Comparison of ENCODE assay signal across 31 mouse cellular contexts in genomic region chr9:103188416-103188815, GRCm38 (mm10). TPM values are rescaled to one million over a fixed set of nuclear protein-coding genes. Genes with fewer than 3 reads are reported as not detected.
"Had no signal": no experiment of that assay in that cellular context is flagged by ENCODE, and none has a peak within 500 bp of the region (broad histone marks: within the 10 kb centered on the region; RNA-seq: fewer than 3 reads in every experiment).

No protein-coding gene starts in this region.

- H3K27me3 ChIP-seq: heart, embryonic 13.5 days; heart, embryonic 15.5 days; hindbrain, embryonic 13.5 days; hindbrain, embryonic 15.5 days; kidney, embryonic 15.5 days; limb, embryonic 13.5 days; limb, embryonic 15.5 days; liver, embryonic 12.5 days had no signal

- H3K9me3 ChIP-seq: heart, embryonic 13.5 days; heart, embryonic 15.5 days; hindbrain, embryonic 13.5 days; hindbrain, embryonic 15.5 days; kidney, embryonic 15.5 days; limb, embryonic 13.5 days; limb, embryonic 15.5 days; liver, embryonic 12.5 days had no signal

- H3K4me2 ChIP-seq: heart, embryonic 11.5 days; heart, embryonic 13.5 days; heart, embryonic 15.5 days; hindbrain, embryonic 13.5 days; hindbrain, embryonic 15.5 days; kidney, embryonic 15.5 days; limb, embryonic 13.5 days; limb, embryonic 15.5 days; liver, embryonic 12.5 days had no signal

- H3K4me3 ChIP-seq: heart, adult 2 months; heart, embryonic 13.5 days; heart, embryonic 15.5 days; hindbrain, embryonic 13.5 days; hindbrain, embryonic 15.5 days; kidney, embryonic 15.5 days; limb, embryonic 13.5 days; limb, embryonic 15.5 days; liver, embryonic 12.5 days had no signal

- DNase-seq: gastrocnemius, postnatal 14 days; gastrocnemius, postnatal 36 days; heart, adult 11 months; heart, adult 2 months; heart, postnatal 14 days; heart, postnatal 36 days; kidney, adult 11 months; kidney, adult 2 months; kidney, adult 9 months; kidney, postnatal 14 days; kidney, postnatal 36 days; layer of hippocampus, adult 9-11 months; layer of hippocampus, postnatal 36 days; left cerebral cortex, postnatal 4 days had no signal

- H3K27ac ChIP-seq: heart, adult 2 months; heart, embryonic 13.5 days; heart, embryonic 15.5 days; hindbrain, embryonic 13.5 days; hindbrain, embryonic 15.5 days; hindbrain, postnatal 0 days; kidney, embryonic 15.5 days; kidney, postnatal 0 days; limb, embryonic 13.5 days; limb, embryonic 15.5 days; liver, embryonic 12.5 days; liver, embryonic 14.5 days had no signal

- H3K9ac ChIP-seq: heart, embryonic 13.5 days; heart, embryonic 15.5 days; hindbrain, embryonic 13.5 days; hindbrain, embryonic 15.5 days; kidney, embryonic 15.5 days; limb, embryonic 13.5 days; limb, embryonic 15.5 days; liver, embryonic 12.5 days; liver, embryonic 14.5 days had no signal

- ATAC-seq: hindbrain, postnatal 0 days; intestine, embryonic 16.5 days; liver, embryonic 12.5 days had no signal

- H3K4me1 ChIP-seq: heart, embryonic 13.5 days; heart, embryonic 15.5 days; hindbrain, embryonic 13.5 days; kidney, embryonic 15.5 days; limb, embryonic 13.5 days; limb, embryonic 15.5 days had no signal

RNA-seq across cellular contexts. Expression of gene Gm20425, which starts 41.7 kb away (rescaled TPM):
- total RNA-seq: hematopoietic stem cell, adult 5-6 weeks had no signal
- polyA plus RNA-seq: heart, adult 2 months; heart, embryonic 13.5 days; hindbrain, embryonic 15.5 days; intestine, embryonic 14.5 days; intestine, embryonic 16.5 days; kidney, adult 2 months; large intestine, adult 2 months; limb, embryonic 11.5 days had no signal
